Mouse (Mus musculus): ENCODE measurements around the gene Olfr670. TPM values are rescaled to one million over a fixed set of nuclear protein-coding genes. Genes with fewer than 3 reads are reported as not detected.
"Not testable (repeated sequence)": the region's sequence is repeated elsewhere in the genome, so short reads cannot be mapped to it uniquely, and the experiment has no call there.

Gene Olfr670
- not detected for total RNA-seq (2021)
- long read RNA-seq, experiment 1, result 0 reads
- long read RNA-seq, experiment 2, result 0 reads

DNA sequence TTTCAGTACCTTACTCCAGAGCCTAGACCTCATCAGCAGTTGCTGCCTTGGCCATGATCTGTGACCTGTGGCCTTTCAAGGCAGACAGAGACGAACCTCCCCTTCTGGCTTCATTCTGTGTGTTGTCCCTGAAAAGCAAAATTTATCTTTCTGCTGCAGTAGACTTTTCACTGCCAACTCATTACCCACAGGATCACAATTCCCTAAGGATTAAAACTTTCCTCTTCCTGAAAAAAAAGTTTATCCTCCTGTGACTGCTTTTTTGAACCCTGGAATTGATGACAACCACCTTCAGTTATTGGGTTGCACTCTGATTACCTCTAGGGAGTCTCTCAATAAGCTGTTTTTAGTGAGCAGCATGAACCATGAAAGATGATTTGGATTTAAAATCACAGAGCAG lies at the start of gene Olfr670:
Gene Olfr670 (minus strand): TSS at position 101 of the 400 bp plus-strand sequence.
- no peak for DNase-seq

DNA sequence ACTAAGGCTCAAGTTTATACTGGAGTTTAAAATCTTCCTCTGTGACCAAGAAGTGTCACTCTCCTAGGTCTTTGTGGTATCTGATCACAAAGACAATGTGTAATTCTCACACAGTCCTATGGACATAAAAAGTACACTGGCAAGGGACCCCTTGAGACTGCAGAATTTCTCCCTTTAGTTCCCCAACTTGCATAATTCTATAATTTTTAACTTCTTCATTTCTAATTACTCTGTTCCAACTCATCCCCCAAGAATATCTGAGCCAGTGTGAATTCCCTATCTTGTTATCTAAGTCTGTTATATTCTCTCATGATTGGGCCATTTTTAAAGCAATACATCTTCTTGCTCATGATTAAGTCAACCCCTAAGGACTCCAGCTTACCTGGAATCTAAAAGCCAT lies 39.5 kb upstream of the Olfr670 start, which contains the start of gene Olfr672:
Gene Olfr672 (minus strand): TSS at position 101 of the 400 bp plus-strand sequence.
- DNase-seq, result no peak

DNA sequence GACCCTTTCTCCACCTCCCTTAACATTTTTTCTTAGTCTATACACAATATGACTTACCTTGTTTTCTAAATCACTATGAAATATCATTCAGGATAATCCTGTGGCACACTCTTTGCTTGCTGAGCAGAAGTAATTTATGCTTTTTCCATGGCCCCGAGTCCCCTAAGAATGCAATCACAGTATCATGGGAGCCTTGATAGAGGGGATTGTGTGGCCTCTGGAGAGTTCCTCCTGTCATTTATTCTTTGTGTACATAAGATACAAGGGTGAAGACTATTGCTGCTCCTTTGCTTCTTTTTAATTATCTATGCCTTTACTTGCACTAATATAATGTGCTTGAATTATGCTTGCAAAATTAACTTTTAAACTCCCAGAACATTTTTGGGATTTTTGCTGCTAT lies 16.6 kb upstream of the Olfr670 start, which contains the start of gene Olfr671:
Gene Olfr671 (minus strand): TSS at position 101 of the 400 bp plus-strand sequence.
- DNase-seq, result no peak

DNA sequence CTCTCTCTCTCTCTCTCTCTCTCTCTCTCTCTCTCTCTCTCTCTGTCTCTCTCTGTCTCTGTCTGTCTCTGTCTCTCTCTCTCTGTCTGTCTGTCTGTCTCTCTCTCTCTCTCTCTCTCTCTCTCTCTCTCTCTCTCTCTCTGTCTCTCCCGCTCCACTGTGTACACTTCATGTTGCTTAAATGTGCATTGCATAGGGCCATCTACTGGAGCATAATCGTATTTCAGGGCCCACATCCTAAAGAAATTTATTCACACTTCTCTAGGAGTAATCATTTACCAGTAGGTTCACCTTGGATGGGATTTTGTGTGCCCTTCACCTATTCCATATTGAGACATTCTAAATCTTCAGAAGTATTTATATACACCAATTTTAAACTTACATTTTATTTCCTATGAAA lies 10.1 kb upstream of the Olfr670 start:
- not testable (repeated sequence) for DNase-seq

DNA sequence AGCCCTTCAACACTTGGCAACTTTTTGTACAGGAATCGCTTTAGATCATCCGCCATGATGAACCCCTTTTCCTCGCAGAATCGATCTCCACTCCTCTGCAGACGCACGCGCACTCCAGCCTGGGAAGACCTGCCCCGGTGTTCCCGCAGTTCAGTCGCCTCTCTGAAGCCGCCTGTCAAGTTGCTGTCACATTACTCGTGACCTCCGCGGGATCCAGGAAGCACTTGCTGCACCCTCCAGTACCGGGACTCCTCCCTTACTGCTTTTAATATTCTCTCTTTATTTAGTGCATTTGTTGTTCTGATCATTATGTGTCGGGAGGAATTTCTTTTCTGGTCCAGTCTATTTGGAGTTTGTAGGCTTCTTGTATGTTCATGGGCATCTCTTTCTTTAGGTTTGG lies 12.2 kb downstream of the Olfr670 start:
- not testable (repeated sequence) for DNase-seq

DNA sequence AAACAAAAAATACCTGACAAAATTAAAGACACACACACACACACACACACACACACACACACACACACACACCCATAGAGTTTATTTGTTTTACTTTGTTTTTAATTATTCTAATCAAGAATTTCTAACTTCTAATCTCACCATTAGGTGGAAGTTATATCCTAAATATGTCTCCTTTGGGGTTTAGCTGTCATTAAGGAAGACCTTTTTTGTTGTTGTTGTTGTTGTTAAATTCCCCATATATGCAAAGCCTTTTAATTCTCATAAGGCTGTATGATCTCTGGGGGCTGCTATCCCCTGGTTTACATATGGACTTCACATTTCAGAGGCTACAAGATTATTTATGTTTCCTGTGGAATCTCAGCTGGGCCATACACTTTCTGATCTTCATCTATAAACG lies 28.5 kb downstream of the Olfr670 start, which contains the start of gene Olfr669:
Gene Olfr669 (plus strand): TSS at position 301 of the 400 bp plus-strand sequence.
- DNase-seq, result no peak

DNA sequence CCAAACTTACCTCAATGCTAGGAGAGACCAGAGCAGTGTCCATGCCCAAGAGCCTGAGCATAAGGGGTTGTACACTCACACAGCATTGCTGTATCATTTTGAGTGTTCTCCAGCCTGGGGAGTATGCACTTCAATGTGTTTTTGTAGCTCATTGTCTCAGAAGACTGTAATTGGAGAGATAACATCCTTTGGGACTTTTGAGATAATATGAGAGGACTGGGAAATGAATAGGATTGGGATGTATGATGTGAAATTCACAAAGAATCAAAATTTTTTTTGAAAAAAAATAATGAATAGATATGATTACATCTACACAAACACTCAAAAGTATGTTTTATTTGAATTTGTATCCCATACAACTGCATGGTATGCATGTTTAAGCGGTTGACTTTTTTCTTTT lies 34.5 kb downstream of the Olfr670 start, which contains the start of gene Olfr668:
Gene Olfr668 (minus strand): TSS at position 101 of the 400 bp plus-strand sequence.
- no peak for DNase-seq

DNA sequence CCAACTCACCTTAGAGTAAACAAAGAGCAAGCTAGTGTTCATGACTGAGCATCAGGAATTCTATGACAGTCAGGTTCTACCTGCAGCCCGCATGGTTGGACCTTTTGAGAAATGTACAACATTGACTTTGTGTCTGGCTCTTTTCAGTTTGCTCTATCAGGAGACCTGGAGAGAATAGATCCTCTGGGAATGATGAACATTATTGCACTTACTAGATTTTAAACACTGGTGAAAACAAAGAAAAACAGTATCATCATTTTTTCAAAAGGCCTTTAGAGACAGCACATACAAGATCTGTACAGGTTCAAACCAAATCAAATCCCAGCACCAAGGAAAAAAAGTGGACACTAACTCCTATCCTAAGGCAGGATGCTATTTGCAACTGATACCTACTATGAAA lies 41.0 kb downstream of the Olfr670 start, which contains the start of gene Olfr667:
Gene Olfr667 (minus strand): TSS at position 101 of the 400 bp plus-strand sequence.
- DNase-seq, result no peak

Other genes starting within 250 kb of the Olfr670 start
- not detected for gene Usp17le, start 185.2 kb downstream of the Olfr670 start, total RNA-seq (2021)
- gene Usp17lb, start 120.0 kb downstream of the Olfr670 start, total RNA-seq (2021), result not detected
- not detected for gene Usp17la, start 105.6 kb downstream of the Olfr670 start, total RNA-seq (2021)
- gene Olfr665, start 84.6 kb downstream of the Olfr670 start, total RNA-seq (2021), result not detected
- not detected for gene Olfr666, start 66.7 kb downstream of the Olfr670 start, total RNA-seq (2021)
- gene Olfr667, start 41.1 kb downstream of the Olfr670 start, total RNA-seq (2021), result not detected
- not detected for gene Olfr668, start 34.6 kb downstream of the Olfr670 start, total RNA-seq (2021)
- gene Olfr669, start 28.4 kb downstream of the Olfr670 start, total RNA-seq (2021), result not detected
- gene Olfr671, start 16.5 kb upstream of the Olfr670 start, total RNA-seq (2021), result not detected
- gene Olfr672, start 39.4 kb upstream of the Olfr670 start, total RNA-seq (2021), result not detected
- gene Olfr675, start 65.8 kb upstream of the Olfr670 start, total RNA-seq (2021), result not detected
- gene Olfr676, start 70.1 kb upstream of the Olfr670 start, total RNA-seq (2021), result not detected
- not detected for gene Olfr677, start 88.8 kb upstream of the Olfr670 start, total RNA-seq (2021)
- not detected for gene Olfr678, start 101.9 kb upstream of the Olfr670 start, total RNA-seq (2021)
- gene Olfr679, start 118.6 kb upstream of the Olfr670 start, total RNA-seq (2021), result not detected
- gene Olfr680-ps1, start 130.2 kb upstream of the Olfr670 start, total RNA-seq (2021), result not detected
- not detected for gene Olfr681, start 154.2 kb upstream of the Olfr670 start, total RNA-seq (2021)
- not detected for gene Olfr683, start 184.4 kb upstream of the Olfr670 start, total RNA-seq (2021)
- not detected for gene Olfr684, start 201.0 kb upstream of the Olfr670 start, total RNA-seq (2021)
- gene Olfr685, start 223.4 kb upstream of the Olfr670 start, total RNA-seq (2021), result not detected
- gene Olfr686, start 244.9 kb upstream of the Olfr670 start, total RNA-seq (2021), result not detected

Measured in gastrocnemius, postnatal 10 days (tissue).